Mouse (Mus musculus) liver, embryonic 14.5 days (tissue): ENCODE results near the gene 2900026A02Rik.

Experiments
- CTCF ChIP-seq: IDR thresholded peaks from 2 replicates; pipeline ENCODE4 v1.5.1; 2016; ENCODE audit warnings: antibody characterized with exemption, low read depth, control low read depth
- EP300 ChIP-seq: IDR thresholded peaks from 2 replicates; pipeline ENCODE4 v1.6.1; 2016; ENCODE audit warnings: antibody characterized with exemption, low read depth

- no peak for TF ChIP-seq EP300
- no peak for TF ChIP-seq CTCF
Observed at GRCm38 (mm10) chr5:113142486-113142885, 78.5 kb downstream of the 2900026A02Rik start.
